Mouse (Mus musculus) myocyte (in vitro differentiated cells): Measurements from ENCODE around the gene Ppp1r15a.
"Not testable (repeated sequence)": the region's sequence is repeated elsewhere in the genome, so short reads cannot be mapped to it uniquely, and the experiment has no call there.

ENCODE experiments used
- CEBPB ChIP-seq: IDR thresholded peaks from 2 replicates; pipeline ENCODE4 v1.6.1; 2011; ENCODE audit warnings: mild to moderate bottlenecking, moderate library complexity; ENCODE audit not compliant: poor library complexity, insufficient read depth, severe bottlenecking
- E2F4 ChIP-seq: IDR thresholded peaks from one replicate; pipeline ENCODE4 v1.6.1; 2011; ENCODE audit warnings: mild to moderate bottlenecking, control low read depth, moderate library complexity; ENCODE audit not compliant: insufficient read depth
- MAX ChIP-seq: IDR thresholded peaks from one replicate; pipeline ENCODE4 v1.6.1; 2011; ENCODE audit warnings: low read depth, mild to moderate bottlenecking, control low read depth
- MYOD1 ChIP-seq, 3 experiments: IDR thresholded peaks; one replicate each; pipeline ENCODE4 v1.6.1; 2011; ENCODE audit warnings: control low read depth in 2 of 3, low read depth in 2 of 3, mild to moderate bottlenecking in 2 of 3, moderate library complexity in 1 of 3; ENCODE audit not compliant: insufficient read length in 2 of 3, control insufficient read depth in 1 of 3
- MYOG ChIP-seq, 3 experiments: IDR thresholded peaks; one replicate each; pipeline ENCODE4 v1.6.1; 2011; ENCODE audit warnings: control low read depth in 2 of 3, low read depth in 2 of 3, mild to moderate bottlenecking in 2 of 3; ENCODE audit not compliant: insufficient read length in 2 of 3, control insufficient read depth in 1 of 3, insufficient read depth in 1 of 3
- POLR2A ChIP-seq: IDR thresholded peaks from one replicate; pipeline ENCODE4 v1.6.1; 2011; ENCODE audit warnings: low read depth, mild to moderate bottlenecking, control low read depth, moderate library complexity; ENCODE audit not compliant: insufficient read length
- POLR2AphosphoS2 ChIP-seq: IDR thresholded peaks from one replicate; pipeline ENCODE4 v1.6.1; 2011; ENCODE audit warnings: low read depth, control low read depth; ENCODE audit not compliant: insufficient read length
- REST ChIP-seq: IDR thresholded peaks from one replicate; pipeline ENCODE4 v1.6.1; 2011; ENCODE audit warnings: mild to moderate bottlenecking, control low read depth, moderate library complexity; ENCODE audit not compliant: insufficient read depth, insufficient read length
- SRF ChIP-seq: IDR thresholded peaks from one replicate; pipeline ENCODE4 v1.6.1; 2011; ENCODE audit warnings: low read depth; ENCODE audit not compliant: control insufficient read depth, insufficient read length
- TCF12 ChIP-seq: IDR thresholded peaks from one replicate; pipeline ENCODE4 v1.6.1; 2011; ENCODE audit warnings: mild to moderate bottlenecking, control low read depth; ENCODE audit not compliant: poor library complexity, insufficient read depth, severe bottlenecking
- USF1 ChIP-seq: IDR thresholded peaks from one replicate; pipeline ENCODE4 v1.6.1; 2011; ENCODE audit warnings: low read depth, mild to moderate bottlenecking, control low read depth, moderate library complexity

DNA sequence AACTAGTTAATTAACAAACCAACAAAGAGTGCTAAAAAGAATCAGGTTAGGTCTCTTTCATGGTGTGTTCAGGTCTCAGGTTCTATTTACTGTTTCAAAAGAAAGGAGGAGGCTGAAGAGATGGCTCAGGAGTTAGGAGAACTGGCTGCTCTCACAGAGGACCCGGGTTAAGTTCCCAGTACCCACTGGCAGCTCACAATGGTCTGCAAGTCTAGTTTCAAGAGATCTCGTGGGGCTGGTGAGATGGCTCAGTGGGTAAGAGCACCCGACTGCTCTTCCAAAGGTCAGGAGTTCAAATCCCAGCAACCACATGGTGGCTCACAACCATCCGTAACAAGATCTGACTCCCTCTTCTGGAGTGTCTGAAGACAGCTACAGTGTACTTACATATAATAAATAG lies 45.8 kb downstream of the Ppp1r15a start:
- TF ChIP-seq USF1; MAX; POLR2A; MYOD1 (IDR thresholded peaks at IDR 0.05; ENCODE audit: control insufficient read depth in 1 of 3, insufficient read length in 2 of 3, low read depth in 2 of 3); POLR2AphosphoS2; TCF12; E2F4; CEBPB; MYOG (IDR thresholded peaks at IDR 0.05; ENCODE audit: control insufficient read depth in 1 of 3, insufficient read depth in 1 of 3, insufficient read length in 2 of 3, low read depth in 2 of 3); REST; SRF: not testable (repeated sequence)
